Mouse (Mus musculus): ENCODE measurements around the gene Dennd2d. TPM values are rescaled to one million over a fixed set of nuclear protein-coding genes. Genes with fewer than 3 reads are reported as not detected.

The Dennd2d gene
- 20.4 and 20.6 TPM in 2 replicates for total RNA-seq (2015)
- 14.2 and 23.0 TPM in 2 replicates for total RNA-seq (2017)

DNA sequence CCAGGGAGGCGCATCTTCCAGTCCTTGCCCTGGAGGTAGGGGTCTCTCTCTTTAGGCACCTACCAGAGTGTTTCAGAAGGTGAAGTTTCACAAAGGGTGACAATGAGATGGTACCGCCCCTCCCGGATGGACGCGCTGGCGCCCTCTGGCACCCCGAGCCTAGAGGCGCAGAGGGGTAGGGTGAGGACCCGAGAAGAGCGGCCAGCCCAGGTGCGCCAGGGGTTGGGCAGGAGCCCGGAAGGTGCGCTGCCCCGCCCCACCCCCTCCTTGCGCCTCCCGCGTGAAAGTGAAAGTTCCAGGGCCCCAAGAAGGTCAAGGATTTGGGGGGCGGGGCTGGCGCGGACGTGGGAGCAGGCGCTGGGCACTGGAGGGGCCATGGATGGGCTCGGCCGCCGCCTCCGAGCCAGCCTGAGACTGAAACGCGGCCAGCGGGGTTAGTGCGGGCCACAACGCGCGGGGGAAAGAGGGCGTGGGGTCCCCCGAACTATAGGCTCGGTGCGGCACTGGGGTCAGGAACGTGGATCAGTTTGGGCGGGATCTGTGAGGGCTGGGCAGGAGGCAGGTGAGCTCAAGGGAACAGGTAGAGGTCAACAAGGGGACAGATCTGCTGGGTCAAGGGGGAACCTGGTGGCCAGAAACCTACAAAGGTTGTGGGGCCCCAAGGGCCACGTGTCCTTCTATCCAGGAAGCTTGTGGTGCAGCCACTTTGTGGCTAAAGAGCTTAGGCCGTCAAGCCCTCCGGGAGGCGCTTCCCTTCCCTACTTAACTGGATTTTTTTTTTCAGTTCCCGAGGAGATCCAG lies at the start of gene Dennd2d:
Gene Dennd2d (plus strand): TSS at position 125 of the 801 bp plus-strand sequence.
- ATAC-seq (replicated peaks; ENCODE audit: poor library complexity), result peak; percentile 49

DNA sequence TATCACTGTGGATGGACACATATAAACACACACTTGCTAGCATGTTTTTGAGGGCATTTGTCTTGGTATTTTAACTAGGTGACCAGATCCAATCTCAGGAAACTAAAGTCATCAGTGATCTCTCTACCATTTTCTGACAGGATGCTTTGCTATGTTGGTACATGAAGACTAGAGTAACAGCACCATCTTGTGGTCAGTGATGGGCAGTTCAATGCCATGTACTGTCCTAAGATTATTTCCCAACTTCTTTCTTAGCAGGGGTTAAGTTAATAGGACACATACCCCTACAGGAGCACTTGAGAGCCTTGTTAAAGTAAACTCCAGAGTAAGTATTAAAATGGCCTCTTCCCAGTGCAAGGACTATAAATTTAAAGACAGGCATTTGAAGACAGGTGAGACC lies 33.6 kb upstream of the Dennd2d start:
- peak; percentile 92 for ATAC-seq (replicated peaks; ENCODE audit: poor library complexity)

DNA sequence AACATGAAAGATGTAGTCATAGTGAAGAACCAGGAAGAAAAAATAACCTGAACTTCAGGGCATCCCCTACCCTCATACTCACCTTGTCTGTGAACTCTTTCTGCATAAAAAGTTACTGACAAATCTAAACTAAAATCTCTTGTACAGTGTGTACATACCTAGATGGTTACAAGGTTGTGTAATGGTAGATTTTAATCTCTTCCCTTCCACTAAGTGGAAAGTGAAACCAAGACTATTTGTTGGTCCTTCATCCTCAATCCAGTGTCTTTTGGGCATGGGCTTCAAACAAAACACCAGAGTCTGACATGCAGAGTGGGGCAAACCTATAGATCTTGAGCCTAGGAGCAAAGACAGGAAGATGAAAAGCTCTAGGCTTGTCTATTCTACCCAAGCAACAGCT lies 33.2 kb upstream of the Dennd2d start:
- ATAC-seq (replicated peaks; ENCODE audit: poor library complexity), result peak; percentile 45

DNA sequence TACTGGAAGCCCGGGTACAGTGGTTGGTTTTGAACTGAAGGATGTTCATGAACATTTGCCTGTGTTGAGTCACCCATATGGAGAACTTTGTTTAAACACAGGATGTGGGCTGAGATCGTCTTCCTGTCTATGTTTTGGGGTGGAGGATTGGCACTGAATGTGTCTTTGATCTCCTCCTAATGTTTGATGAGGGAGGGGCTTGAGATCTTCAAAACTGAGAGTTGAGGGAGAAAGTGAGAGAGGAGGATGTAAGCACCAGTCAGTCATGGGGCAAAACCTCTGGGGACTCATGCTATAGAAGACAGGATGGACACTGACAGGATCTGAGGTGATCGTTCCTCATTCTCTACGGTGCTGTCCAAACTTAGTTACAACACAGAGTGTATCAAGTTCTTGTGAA lies 32.6 kb upstream of the Dennd2d start:
- peak; percentile 62 for ATAC-seq (replicated peaks; ENCODE audit: poor library complexity)

DNA sequence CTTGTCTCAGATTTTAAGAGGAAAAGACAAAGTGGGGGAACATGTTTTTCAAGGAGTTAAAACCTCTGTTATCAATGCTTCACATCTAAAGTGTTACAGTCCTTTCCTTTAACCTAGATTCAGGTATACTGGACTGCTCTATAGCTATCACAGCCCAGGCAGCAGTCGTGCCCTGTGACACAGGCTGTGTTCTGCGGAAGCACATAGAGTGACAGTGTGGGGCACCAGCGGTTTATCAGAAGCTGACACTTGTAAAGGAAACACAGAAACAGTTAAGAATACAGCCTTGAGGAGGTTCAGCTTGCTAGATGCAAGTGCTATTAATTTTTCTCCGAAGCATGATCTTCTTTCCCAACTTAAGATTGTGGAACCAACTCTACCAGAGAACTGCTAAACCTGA lies 29.6 kb upstream of the Dennd2d start:
- peak; percentile 54 for ATAC-seq (replicated peaks; ENCODE audit: poor library complexity)

DNA sequence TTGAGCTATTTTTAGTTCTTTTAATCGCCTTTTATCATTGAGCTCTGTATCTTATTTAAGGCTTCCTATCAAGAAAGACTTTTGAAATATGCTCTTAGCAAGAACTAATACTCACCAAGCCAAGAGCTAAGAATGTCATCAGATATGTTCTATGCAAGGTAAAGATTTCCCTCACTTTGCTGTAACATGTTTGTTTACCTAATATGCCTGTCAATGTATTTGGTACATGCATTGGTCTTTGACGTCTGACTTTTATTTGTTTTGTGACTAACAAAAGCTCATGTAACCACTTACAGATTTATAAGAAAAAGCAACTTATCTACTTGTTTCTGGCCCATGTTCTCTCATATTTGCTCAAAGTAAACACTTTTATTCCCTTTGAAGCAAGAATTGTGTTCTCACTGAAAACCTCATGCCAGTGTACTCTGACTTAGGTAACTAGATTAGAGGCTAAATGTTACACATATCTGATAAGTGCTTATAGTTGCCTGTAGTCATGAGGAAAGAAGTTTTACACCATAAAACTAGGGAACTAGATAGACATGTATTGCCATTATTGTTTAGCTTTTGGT lies 24.8 kb upstream of the Dennd2d start:
- no peak for ATAC-seq (replicated peaks; ENCODE audit: poor library complexity)

DNA sequence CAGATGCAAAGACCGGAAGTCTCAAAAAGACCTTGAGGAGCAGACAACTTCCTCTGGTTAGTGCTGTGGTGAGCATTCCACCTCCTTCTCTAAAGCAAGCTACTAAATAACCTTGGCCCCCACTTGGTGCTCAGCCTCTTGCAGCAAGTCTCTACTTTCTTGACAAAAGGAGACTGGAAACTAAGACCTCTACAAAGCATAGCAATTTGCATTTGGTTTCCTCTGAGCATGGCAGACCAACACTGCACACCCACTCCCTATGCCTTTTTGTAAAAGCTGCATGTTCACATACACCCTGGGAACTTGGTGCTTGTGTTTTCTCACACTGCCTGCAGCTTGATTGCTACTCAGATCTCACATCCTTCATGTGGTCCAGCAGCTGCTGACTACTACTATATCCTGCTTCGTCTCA lies 20.1 kb upstream of the Dennd2d start:
- peak; percentile 80 for ATAC-seq (replicated peaks; ENCODE audit: poor library complexity)

DNA sequence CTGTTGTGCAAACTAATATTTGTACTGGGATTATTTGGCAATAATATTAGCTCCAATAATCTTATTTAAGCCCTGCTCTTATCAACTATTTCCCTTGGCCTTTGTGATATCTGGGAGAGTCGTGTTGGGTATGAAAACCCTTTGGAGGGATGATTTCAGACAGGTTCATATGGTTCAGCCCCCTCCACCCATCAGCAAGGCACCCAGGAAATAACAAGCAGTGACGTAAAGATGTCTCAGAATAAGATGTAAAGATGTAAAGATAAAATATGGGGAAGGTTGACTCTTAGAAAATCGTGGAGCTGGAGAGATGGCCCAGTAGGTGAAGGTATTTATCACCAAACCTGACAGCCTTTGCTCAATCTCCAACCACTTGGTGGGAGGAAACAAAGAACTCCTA lies 19.7 kb upstream of the Dennd2d start:
- no peak for ATAC-seq (replicated peaks; ENCODE audit: poor library complexity)

DNA sequence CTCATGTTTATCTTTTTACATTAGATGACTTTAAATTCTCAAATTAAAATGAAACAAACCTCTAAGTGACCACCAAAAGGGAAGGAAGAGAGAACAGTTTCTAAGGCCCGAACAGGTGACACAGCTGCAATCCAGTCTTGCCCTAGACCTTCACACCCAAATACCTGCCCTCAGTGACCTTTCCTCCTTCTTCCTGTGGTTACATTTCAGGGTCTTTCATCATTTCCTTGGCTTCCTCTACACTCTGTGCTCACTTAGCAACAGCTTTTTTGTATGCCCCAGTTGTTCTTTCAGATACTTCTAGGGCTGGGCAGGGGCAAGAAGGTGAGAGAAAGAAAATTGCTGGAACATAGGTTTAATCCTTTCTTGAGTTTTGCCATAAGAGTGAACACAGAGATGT lies 17.5 kb upstream of the Dennd2d start:
- peak; percentile 72 for ATAC-seq (replicated peaks; ENCODE audit: poor library complexity)

DNA sequence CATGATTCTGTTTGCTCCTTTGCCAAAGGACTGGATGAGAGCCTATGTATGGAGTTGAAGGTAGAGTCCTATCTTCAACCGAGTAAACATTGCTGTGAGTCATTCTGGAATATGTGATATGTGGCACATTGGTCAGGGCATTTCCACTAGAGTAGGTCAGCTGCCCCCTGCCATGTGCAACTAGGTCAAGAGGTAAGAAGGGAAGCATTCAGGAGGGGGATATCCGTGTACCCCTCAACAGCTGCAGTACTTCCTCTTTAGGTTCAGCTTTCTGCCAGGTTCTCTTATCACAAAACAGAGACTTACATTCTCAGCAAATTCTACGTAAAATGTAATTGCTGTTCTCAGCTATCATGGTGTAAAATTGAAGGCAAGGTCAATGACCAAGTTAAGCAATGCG lies 8.0 kb upstream of the Dennd2d start:
- peak; percentile 85 for ATAC-seq (replicated peaks; ENCODE audit: poor library complexity)

DNA sequence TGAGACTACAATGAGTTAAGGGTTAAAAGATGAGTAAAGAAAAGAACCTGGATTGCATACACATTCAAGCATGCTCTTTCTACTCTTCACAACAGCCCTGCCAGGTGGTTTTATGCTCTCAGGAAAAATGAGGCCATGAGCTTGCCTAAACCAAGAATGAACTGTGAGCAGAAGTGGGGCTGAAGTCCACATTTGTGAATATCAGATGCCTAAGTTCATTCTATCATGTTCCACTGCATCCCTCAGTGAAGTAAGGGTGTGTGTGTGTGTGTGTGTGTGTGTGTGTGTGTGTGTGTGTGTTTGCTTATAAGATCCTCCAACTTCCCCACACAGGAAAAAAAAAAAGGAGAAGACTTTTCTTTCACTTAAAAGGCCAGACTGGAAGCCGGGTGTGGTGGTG lies 5.3 kb upstream of the Dennd2d start:
- ATAC-seq (replicated peaks; ENCODE audit: poor library complexity), result no peak

DNA sequence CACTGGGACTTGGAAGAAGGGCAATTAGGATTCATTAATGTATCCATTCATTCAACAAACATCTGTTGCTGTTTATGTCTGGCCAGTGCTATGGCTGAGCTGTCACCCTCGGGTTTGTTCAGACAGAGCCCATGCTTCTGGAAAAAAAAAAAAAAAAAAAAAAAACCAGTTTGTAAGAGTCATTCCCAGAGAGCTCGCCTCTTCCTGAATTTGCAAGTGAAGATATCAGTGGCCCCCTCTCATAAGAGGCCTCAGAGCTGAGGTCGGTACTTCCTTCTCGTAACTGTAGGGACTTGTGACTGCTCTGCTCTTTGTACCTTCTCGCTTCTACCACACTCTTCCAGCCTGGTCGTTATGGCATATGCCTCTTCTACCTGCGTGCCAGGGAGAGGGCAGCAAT lies 1.1 kb downstream of the Dennd2d start:
- peak; percentile 24 for ATAC-seq (replicated peaks; ENCODE audit: poor library complexity)

DNA sequence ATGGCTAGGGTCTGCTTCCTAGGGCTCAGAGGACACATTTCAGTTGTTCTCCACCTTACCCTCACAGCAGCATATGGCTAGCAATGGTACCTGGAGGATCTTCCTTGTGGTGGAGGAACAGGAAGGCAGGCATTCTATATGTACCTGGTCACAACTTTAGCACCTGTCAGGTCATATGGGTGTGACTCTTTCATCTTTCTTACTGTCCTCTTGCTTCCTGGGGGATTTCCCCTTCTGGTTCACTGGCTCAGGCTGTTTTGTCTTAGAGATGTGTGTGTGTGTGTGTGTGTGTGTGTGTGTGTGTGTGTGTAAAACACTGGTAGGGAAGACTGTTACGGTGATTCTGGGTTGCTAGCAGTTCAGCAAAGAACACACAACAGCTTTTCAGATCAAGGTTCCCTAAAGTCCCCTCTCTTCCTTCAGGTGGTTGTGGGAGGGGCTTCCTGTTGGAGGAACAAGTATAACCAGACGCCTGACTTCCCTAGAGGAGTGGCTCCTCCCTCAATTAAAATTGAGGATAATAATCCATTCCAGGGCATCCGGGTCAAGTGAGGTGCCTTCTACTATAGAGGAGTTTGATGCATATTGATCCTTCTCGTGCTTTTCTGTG lies 1.7 kb downstream of the Dennd2d start:
- no peak for ATAC-seq (replicated peaks; ENCODE audit: poor library complexity)

DNA sequence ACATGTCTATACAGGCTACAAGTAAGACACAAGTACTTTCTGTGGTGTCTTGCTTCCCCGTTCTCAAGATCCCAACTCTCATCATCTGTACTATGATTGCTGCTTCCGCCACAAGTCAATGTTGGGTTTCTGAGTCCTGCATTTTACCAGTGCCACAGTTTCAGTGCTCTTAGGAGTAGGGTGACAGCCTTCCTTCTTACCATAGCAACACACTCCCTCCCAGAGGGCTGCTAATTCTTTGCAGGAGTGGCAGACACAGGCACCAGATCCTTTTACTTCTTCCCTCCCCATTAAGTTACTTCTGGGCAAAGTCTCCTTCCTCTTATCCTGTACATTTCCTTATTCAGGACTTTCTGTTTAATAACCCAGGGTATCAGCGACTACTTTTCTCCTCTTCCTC lies 2.7 kb downstream of the Dennd2d start:
- peak; percentile 32 for ATAC-seq (replicated peaks; ENCODE audit: poor library complexity)

DNA sequence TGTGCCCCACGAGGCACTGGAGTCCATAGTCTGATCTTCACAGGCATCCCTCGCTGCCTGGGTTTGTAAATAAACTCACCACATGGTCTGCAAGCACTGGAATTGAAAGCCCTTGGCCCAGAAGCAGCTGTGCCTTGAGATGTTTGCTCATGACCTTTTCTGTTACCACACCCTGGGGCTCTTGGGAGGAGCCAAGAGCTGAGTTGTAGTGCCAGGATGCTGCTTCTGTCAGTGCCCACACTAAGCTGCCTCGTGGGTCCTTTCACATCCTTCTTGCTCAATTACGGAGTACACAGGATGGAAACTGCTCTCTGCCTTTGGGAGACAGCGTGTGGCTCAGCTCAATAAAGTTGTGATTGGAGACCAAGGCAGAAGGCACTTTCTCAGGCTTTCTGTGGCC lies 3.6 kb downstream of the Dennd2d start:
- ATAC-seq (replicated peaks; ENCODE audit: poor library complexity), result peak; percentile 42

DNA sequence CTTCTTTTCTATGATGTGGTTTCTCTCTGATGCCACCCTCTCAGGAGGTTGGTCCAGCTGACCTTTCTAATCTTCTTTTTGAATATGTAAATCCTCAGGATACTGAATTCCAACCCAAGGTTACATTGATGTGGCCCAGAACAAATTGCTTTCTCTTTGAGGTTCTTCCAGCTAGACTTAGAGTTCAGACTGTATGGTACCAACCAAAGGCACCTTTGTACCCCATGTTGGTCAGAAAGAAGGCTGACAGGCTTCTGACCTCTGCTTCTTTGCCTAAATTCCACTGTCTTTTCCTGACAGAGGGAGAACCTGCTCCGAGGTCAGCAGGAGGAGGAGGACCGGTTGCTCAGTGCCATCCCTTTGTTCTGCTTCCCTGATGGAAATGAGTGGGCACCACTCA lies 5.3 kb downstream of the Dennd2d start:
- no peak for ATAC-seq (replicated peaks; ENCODE audit: poor library complexity)

DNA sequence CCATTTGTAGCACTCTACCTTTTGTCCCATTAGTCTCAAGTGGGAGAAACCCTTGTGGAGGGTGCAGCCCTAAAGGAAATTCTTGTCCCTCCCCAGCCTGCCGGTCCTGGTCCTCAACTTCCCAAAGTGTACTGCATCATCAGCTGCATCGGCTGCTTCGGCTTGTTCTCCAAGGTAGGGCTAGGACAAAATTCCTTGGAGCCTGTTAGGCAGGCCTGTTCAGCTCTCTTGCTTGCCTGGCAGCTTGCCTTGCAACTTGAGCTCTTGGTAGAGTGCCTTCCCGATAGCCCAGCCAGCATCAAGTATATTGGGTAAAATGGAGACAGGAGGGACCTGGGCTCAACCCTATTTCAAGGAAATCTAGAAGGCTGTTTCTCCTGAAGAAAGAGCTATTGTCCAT lies 8.0 kb downstream of the Dennd2d start:
- ATAC-seq (replicated peaks; ENCODE audit: poor library complexity), result no peak

DNA sequence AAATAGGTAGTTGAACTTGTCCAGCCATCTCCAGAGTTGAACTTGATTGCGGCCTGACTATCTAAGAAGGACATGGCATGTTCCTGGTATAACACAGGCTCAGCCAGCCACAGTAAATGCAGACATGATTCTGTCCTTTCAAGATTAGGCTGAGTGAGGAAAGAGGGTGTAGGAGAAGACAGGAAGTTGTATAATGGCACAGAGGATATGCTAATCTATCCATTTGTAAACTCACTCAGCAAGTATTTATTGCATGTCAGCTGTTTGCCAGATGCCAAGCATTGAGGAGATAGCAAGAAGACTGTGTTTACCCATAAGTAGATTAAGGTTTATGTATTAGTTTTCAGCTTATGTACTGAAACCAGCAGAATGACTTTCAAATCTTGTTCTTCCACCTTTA lies 10.5 kb downstream of the Dennd2d start:
- ATAC-seq (replicated peaks; ENCODE audit: poor library complexity), result peak; percentile 57

DNA sequence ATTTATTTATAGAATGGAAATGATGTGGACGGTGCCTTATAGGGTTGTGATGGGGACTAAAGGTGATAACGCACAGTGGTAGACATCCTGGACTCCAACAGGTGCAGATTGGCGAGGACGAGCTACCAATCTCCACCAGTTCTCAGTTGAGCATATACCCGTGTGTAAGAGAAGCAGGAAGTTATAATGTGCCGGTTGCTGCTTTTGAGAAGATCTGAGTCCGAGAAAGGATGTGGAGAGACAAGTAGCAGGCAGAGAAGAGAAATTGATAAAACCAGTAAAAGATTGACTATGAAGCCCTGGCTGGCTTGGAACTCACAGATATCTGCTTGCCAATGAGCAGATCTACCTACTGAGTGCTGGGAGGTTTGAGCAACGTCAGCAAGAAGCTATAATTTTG lies 11.0 kb downstream of the Dennd2d start:
- ATAC-seq (replicated peaks; ENCODE audit: poor library complexity), result no peak

DNA sequence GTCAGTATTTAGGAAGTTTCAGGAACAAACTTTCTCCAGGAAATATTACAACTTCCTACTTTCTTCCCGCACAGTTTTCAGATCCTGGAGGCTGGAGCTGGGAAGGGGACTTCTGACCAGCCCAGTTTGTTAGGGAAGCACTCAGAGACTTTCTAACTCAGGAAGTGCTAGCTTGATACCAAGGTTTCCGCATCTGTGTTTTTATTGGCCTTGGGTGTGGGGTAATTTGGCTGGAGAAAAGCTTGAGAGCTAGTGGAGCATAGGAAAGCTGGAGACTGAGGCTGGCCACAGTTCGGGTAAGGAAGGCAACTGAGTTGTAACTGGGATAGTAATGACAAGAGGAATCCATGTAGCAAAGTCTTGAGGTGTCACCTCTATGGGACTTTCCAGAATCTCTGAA lies 11.7 kb downstream of the Dennd2d start:
- ATAC-seq (replicated peaks; ENCODE audit: poor library complexity), result no peak

DNA sequence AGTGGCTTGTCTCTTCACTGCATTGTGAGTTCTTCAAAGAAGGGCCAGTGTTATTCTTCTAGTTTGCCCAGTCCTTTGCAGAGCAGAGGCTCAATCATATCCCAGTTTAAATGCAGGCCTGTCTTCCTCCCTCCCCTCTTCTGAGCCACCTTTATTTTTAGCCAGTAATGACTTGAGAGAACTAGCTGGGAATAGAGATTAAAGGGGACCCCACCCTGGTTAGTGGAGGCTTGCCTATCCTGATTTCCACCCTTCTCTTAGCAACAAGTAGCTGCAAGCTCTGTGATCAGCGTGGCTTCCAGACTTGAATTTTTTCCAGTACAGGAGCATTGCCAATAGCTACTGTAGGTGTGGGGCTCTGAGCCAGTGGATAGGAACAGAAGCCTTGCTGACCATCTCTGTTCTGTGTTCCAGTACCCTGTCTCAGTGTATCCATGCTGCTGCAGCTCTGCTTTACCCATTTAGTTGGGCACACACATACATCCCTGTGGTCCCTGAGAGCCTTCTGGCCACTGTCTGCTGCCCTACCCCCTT lies 12.3 kb downstream of the Dennd2d start:
- peak; percentile 18; the same call in 1 of the 2 replicates for ATAC-seq (replicated peaks; ENCODE audit: poor library complexity)
